Mouse (Mus musculus): ENCODE measurements around the gene Bnipl. TPM values are rescaled to one million over a fixed set of nuclear protein-coding genes. Genes with fewer than 3 reads are reported as not detected.

The Bnipl gene
- total and polyA plus RNA-seq, 2 experiments from 2014 or later: not detected

GRCm38 (mm10) chr3:95239971-95240370, 11.0 kb downstream of the Bnipl start:
- WGBS: 90% methylated on average over 12 of the region's 12 CpGs
- H3K4me2 ChIP-seq (ENCODE audit: low read depth, low read length, poor library complexity, severe bottlenecking): no peak overlapping the region
- no peak overlapping the region for H3K27ac ChIP-seq (ENCODE audit: low read depth, low read length)
- H3K4me1 ChIP-seq (ENCODE audit: insufficient read depth, low read length): no peaks in the 10 kb centered on the region
- no peaks in the 10 kb centered on the region for H3K9me3 ChIP-seq (ENCODE audit: low read length)
- DNase-seq (ENCODE audit: low spot score) (no peak), ATAC-seq (ENCODE audit: low FRiP score) (no peak)
- no peak overlapping the region for H3K4me3 ChIP-seq (ENCODE audit: low read depth, low read length)
- no peak overlapping the region for H3K9ac ChIP-seq (replicated peaks; ENCODE audit: low read length, poor library complexity, severe bottlenecking)
- H3K27me3 ChIP-seq (ENCODE audit: insufficient read depth, low read length): no peaks in the 10 kb centered on the region
- TF ChIP-seq CTCF (IDR thresholded peaks at IDR 0.05): no peak
- peaks cover 18% of the 10 kb centered on the region for H3K36me3 ChIP-seq (ENCODE audit: insufficient read depth, low read length)

- peaks cover 21% of the 10 kb centered on the region for H3K36me3 ChIP-seq (ENCODE audit: insufficient read depth, low read length)
- DNase-seq (ENCODE audit: low spot score) (no peak), ATAC-seq (ENCODE audit: low FRiP score) (no peak)
- WGBS: 87% methylated on average over 6 of the region's 6 CpGs
- no peak overlapping the region for H3K9ac ChIP-seq (replicated peaks; ENCODE audit: low read length, poor library complexity, severe bottlenecking)
- no peak overlapping the region for H3K27ac ChIP-seq (ENCODE audit: low read depth, low read length)
- no peaks in the 10 kb centered on the region for H3K27me3 ChIP-seq (ENCODE audit: insufficient read depth, low read length)
- TF ChIP-seq CTCF (IDR thresholded peaks at IDR 0.05): peak; percentile 14
- no peak overlapping the region for H3K4me3 ChIP-seq (ENCODE audit: low read depth, low read length)
- no peaks in the 10 kb centered on the region for H3K9me3 ChIP-seq (ENCODE audit: low read length)
- no peak overlapping the region for H3K4me2 ChIP-seq (ENCODE audit: low read depth, low read length, poor library complexity, severe bottlenecking)
- H3K4me1 ChIP-seq (ENCODE audit: insufficient read depth, low read length): no peaks in the 10 kb centered on the region
Observed at GRCm38 (mm10) chr3:95239022-95239421, 12.0 kb downstream of the Bnipl start.

- no peak overlapping the region for H3K27ac ChIP-seq (ENCODE audit: low read depth, low read length)
- no peaks in the 10 kb centered on the region for H3K27me3 ChIP-seq (ENCODE audit: insufficient read depth, low read length)
- H3K4me2 ChIP-seq (ENCODE audit: low read depth, low read length, poor library complexity, severe bottlenecking): no peak overlapping the region
- 91% methylated on average over 8 of the region's 8 CpGs for WGBS
- ATAC-seq (ENCODE audit: low FRiP score): no peak
- no peaks in the 10 kb centered on the region for H3K4me1 ChIP-seq (ENCODE audit: insufficient read depth, low read length)
- H3K9me3 ChIP-seq (ENCODE audit: low read length): no peaks in the 10 kb centered on the region
- H3K4me3 ChIP-seq (ENCODE audit: low read depth, low read length): no peak overlapping the region
- DNase-seq (ENCODE audit: low spot score): no peak
- H3K9ac ChIP-seq (replicated peaks; ENCODE audit: low read length, poor library complexity, severe bottlenecking): no peak overlapping the region
- no peak for TF ChIP-seq CTCF (IDR thresholded peaks at IDR 0.05)
- H3K36me3 ChIP-seq (ENCODE audit: insufficient read depth, low read length): peaks cover 34% of the 10 kb centered on the region
Observed at GRCm38 (mm10) chr3:95237541-95238099, 13.4 kb downstream of the Bnipl start.

GRCm38 (mm10) chr3:95235386-95236301, 15.3 kb downstream of the Bnipl start:
- TF ChIP-seq CTCF (IDR thresholded peaks at IDR 0.05): no peak
- ATAC-seq (ENCODE audit: low FRiP score) (no peak), DNase-seq (ENCODE audit: low spot score) (no peak)
- H3K9ac ChIP-seq (replicated peaks; ENCODE audit: low read length, poor library complexity, severe bottlenecking): no peak overlapping the region
- H3K4me1 ChIP-seq (ENCODE audit: insufficient read depth, low read length): peaks cover 7% of the 10 kb centered on the region
- H3K4me3 ChIP-seq (ENCODE audit: low read depth, low read length): no peak overlapping the region
- H3K27me3 ChIP-seq (ENCODE audit: insufficient read depth, low read length): no peaks in the 10 kb centered on the region
- no peaks in the 10 kb centered on the region for H3K9me3 ChIP-seq (ENCODE audit: low read length)
- 85% methylated on average over 23 of the region's 23 CpGs for WGBS
- no peak overlapping the region for H3K27ac ChIP-seq (ENCODE audit: low read depth, low read length)
- H3K36me3 ChIP-seq (ENCODE audit: insufficient read depth, low read length): peaks cover 43% of the 10 kb centered on the region
- no peak overlapping the region for H3K4me2 ChIP-seq (ENCODE audit: low read depth, low read length, poor library complexity, severe bottlenecking)

- WGBS: 85% methylated on average over 16 of the region's 16 CpGs
- peaks cover 43% of the 10 kb centered on the region for H3K36me3 ChIP-seq (ENCODE audit: insufficient read depth, low read length)
- no peak for TF ChIP-seq CTCF (IDR thresholded peaks at IDR 0.05)
- DNase-seq (ENCODE audit: low spot score) (no peak), ATAC-seq (ENCODE audit: low FRiP score) (no peak)
- no peaks in the 10 kb centered on the region for H3K9me3 ChIP-seq (ENCODE audit: low read length)
- no peaks in the 10 kb centered on the region for H3K27me3 ChIP-seq (ENCODE audit: insufficient read depth, low read length)
- no peak overlapping the region for H3K27ac ChIP-seq (ENCODE audit: low read depth, low read length)
- no peak overlapping the region for H3K9ac ChIP-seq (replicated peaks; ENCODE audit: low read length, poor library complexity, severe bottlenecking)
- H3K4me1 ChIP-seq (ENCODE audit: insufficient read depth, low read length): peaks cover 15% of the 10 kb centered on the region
- H3K4me3 ChIP-seq (ENCODE audit: low read depth, low read length): no peak overlapping the region
- no peak overlapping the region for H3K4me2 ChIP-seq (ENCODE audit: low read depth, low read length, poor library complexity, severe bottlenecking)
Observed at GRCm38 (mm10) chr3:95233303-95233980, 17.6 kb downstream of the Bnipl start.

- no peak overlapping the region for H3K4me2 ChIP-seq (ENCODE audit: low read depth, low read length, poor library complexity, severe bottlenecking)
- no peak for TF ChIP-seq CTCF (IDR thresholded peaks at IDR 0.05)
- no peak for ATAC-seq (ENCODE audit: low FRiP score)
- H3K4me1 ChIP-seq (ENCODE audit: insufficient read depth, low read length): peaks cover 15% of the 10 kb centered on the region
- no peak for DNase-seq (ENCODE audit: low spot score)
- H3K27ac ChIP-seq (ENCODE audit: low read depth, low read length): no peak overlapping the region
- H3K27me3 ChIP-seq (ENCODE audit: insufficient read depth, low read length): no peaks in the 10 kb centered on the region
- no peaks in the 10 kb centered on the region for H3K9me3 ChIP-seq (ENCODE audit: low read length)
- no peak overlapping the region for H3K4me3 ChIP-seq (ENCODE audit: low read depth, low read length)
- peaks cover 43% of the 10 kb centered on the region for H3K36me3 ChIP-seq (ENCODE audit: insufficient read depth, low read length)
- WGBS: 89% methylated on average over 7 of the region's 7 CpGs
- no peak overlapping the region for H3K9ac ChIP-seq (replicated peaks; ENCODE audit: low read length, poor library complexity, severe bottlenecking)
Observed at GRCm38 (mm10) chr3:95232771-95233170, 18.2 kb downstream of the Bnipl start.
